Mouse (Mus musculus) forebrain, embryonic 10.5 days (tissue): ENCODE data around the gene Eif2ak1. TPM values are rescaled to one million over a fixed set of nuclear protein-coding genes. Genes with fewer than 3 reads are reported as not detected.

Experiments
- DNase-seq: peaks from one replicate; pipeline ENCODE4 v3.0.0-alpha.2; 2017; ENCODE audit warnings: low spot score; ENCODE audit errors: extremely low spot score
- H3K27ac ChIP-seq: fragments of 300-500 bp; sonication (generic); 2 replicates; pipeline ENCODE4 v1.5.1; 2016; ENCODE audit warnings: mild to moderate bottlenecking
- H3K27me3 ChIP-seq: fragments of 300-500 bp; sonication (generic); 2 replicates; pipeline ENCODE4 v1.6.1; 2016; ENCODE audit warnings: mild to moderate bottlenecking; ENCODE audit not compliant: poor library complexity, severe bottlenecking
- H3K36me3 ChIP-seq: fragments of 300-500 bp; sonication (generic); replicated peaks from 2 replicates; pipeline ENCODE4 v1.6.1; 2016; ENCODE audit warnings: mild to moderate bottlenecking, moderate library complexity
- H3K4me1 ChIP-seq: fragments of 300-500 bp; sonication (generic); 2 replicates; pipeline ENCODE4 v1.6.1; 2016
- H3K4me3 ChIP-seq: fragments of 300-500 bp; sonication (generic); 2 replicates; pipeline ENCODE4 v1.5.1; 2016; ENCODE audit warnings: mild to moderate bottlenecking, moderate library complexity
- H3K9me3 ChIP-seq: fragments of 300-500 bp; sonication (generic); 2 replicates; pipeline ENCODE4 v1.6.1; 2016; ENCODE audit warnings: mild to moderate bottlenecking, moderate library complexity
- WGBS: fragments of 180-500 bp; shearing (Covaris S2); methylation state at CpG from one replicate; pipeline ENCODE4 v1.1.7; 2016; 5-methylcytosine and 5-hydroxymethylcytosine counted together
- polyA plus RNA-seq: library from polyadenylated mRNA; unstranded; fragments of >200 nt; fragmentation: Nextera tagmentation; extraction: Ambion mirVana; gene quantifications from 2 replicates; pipeline ENCODE4 v1.2.1, GENCODE M21; 2016

Eif2ak1 gene
- polyA plus RNA-seq, 1 experiment from 2014 or later: 46.6 TPM

DNA sequence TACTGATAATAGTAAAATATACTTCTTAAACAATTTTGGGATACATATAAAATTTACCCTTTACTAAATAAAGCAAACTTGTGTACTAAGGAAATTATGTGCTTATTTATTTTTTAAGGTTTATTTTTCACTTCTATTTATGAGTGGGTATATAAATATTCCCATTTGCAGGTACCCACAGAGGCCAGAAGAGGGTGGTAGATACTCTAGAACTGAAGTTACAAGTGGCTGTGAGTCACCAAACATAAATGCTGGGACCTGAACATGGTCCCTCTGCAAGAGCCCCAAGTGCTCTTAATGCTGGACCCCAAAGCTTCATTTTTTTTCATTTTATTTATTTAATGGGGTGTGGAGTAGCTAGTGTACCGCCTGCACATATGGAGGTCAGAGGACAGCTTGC lies 116.3 kb downstream of the Eif2ak1 start:
- 78% methylated on average over 1 of the region's 1 CpGs for WGBS
- Histone ChIP-seq H3K9me3 (no peaks in the 10 kb centered on the region), H3K27me3 (no peaks in the 10 kb centered on the region), H3K4me1 (peaks cover 12% of the 10 kb centered on the region), H3K4me3 (no peak overlapping the region), H3K27ac (no peak overlapping the region), H3K36me3 (peaks cover 36% of the 10 kb centered on the region)
- DNase-seq: no peak

DNA sequence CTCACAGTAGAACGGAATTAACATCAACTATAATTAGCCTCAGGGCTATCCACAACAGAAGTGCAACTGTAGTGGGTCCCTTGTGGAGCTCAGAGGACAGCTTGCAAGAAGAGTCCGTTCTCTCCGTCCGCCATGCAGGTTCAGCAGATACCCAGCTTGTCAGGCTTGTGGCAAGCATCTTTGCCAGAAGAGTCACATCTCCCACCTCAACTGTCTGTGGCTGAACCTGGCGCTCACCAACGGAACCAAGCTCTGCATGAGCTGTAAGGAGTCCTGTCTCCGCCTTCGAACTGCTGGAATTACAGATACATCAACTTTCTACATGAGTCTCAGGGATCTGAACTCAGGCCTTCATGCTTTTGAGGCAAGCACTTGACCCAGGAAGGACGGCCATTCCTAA lies 118.6 kb downstream of the Eif2ak1 start:
- Histone ChIP-seq H3K4me1 (peaks cover 12% of the 10 kb centered on the region), H3K9me3 (no peaks in the 10 kb centered on the region)

DNA sequence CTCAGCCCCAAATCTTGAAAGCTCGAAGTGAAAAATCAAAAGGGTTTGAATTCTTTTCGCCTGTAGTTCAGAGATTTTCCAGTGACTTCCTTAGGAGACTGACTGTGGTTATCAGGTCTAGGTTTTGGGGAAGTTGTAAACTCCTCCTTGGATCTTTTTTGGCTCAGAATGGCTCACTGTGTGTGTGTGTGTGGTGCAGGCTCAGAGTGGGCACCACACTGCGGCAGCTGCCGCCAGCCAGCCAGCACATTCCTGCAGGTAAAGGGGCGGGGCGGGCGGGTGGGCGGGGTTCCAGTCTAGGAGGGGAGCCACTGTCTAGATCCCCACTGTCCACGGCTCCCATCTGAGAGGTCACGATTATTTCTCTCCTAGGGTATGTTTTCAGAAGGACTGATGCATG lies 124.0 kb downstream of the Eif2ak1 start:
- Histone ChIP-seq H3K27ac (no peak overlapping the region), H3K27me3 (no peaks in the 10 kb centered on the region), H3K4me1 (peaks cover 4% of the 10 kb centered on the region; the same call in 1 of the 2 replicates), H3K4me3 (no peak overlapping the region), H3K9me3 (peaks cover 5% of the 10 kb centered on the region; the same call in 1 of the 2 replicates), H3K36me3 (no peaks in the 10 kb centered on the region)
- no peak for DNase-seq
- WGBS: 20% methylated on average over 10 of the region's 10 CpGs

More for the DNA sequence above, 118.6 kb downstream of the Eif2ak1 start:
- Histone ChIP-seq H3K36me3 (peaks cover 13% of the 10 kb centered on the region), H3K4me3 (no peak overlapping the region), H3K27ac (no peak overlapping the region), H3K27me3 (no peaks in the 10 kb centered on the region)
- 88% methylated on average over 9 of the region's 9 CpGs for whole genome bisulfite sequencing
- DNase-seq: no peak

GRCm38 (mm10) chr5:143943231-143944125 lies 125.9 kb downstream of the Eif2ak1 start:
- 93% methylated on average over 14 of the region's 14 CpGs for WGBS

GRCm38 (mm10) chr5:143948361-143948760 lies 130.8 kb downstream of the Eif2ak1 start:
- DNase-seq: no peak
- Histone ChIP-seq H3K36me3 (no peaks in the 10 kb centered on the region), H3K9me3 (peaks cover 5% of the 10 kb centered on the region; the same call in 1 of the 2 replicates), H3K4me1 (no peaks in the 10 kb centered on the region), H3K27ac (no peak overlapping the region), H3K27me3 (no peaks in the 10 kb centered on the region), H3K4me3 (no peak overlapping the region)
- 91% methylated on average over 12 of the region's 12 CpGs for WGBS

More at GRCm38 (mm10) chr5:143943231-143944125, 125.9 kb downstream of the Eif2ak1 start:
- H3K27ac ChIP-seq: no peak overlapping the region
- no peak for DNase-seq
- H3K27me3 ChIP-seq: no peaks in the 10 kb centered on the region
- H3K4me3 ChIP-seq: no peak overlapping the region
- peaks cover 4% of the 10 kb centered on the region; the same call in 1 of the 2 replicates for H3K4me1 ChIP-seq
- no peaks in the 10 kb centered on the region for H3K36me3 ChIP-seq
- H3K9me3 ChIP-seq: peaks cover 5% of the 10 kb centered on the region; the same call in 1 of the 2 replicates

DNA sequence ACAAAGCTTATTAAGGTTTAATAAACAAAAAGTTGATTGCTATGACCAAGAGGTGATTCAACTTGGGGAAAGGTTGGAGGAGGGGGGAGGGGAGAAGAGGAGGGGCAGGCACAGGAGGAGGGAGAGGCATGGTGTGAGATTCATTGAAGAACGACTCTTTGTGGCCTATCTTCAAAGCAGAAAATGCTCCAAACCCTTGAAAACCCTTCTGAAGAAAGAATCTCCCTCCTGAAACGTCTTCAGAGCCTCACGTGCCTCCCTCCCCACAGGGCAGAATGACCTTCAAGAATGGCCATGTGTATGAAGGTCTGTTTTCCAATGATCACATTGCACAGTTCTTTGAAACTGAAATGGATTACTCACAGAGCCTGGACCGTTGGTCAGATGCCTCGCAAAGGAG lies 132.4 kb downstream of the Eif2ak1 start:
- H3K36me3 ChIP-seq: no peaks in the 10 kb centered on the region
- no peak overlapping the region for H3K27ac ChIP-seq
- H3K4me3 ChIP-seq: no peak overlapping the region
- no peak for DNase-seq
- no peaks in the 10 kb centered on the region for H3K4me1 ChIP-seq
- H3K9me3 ChIP-seq: peaks cover 2% of the 10 kb centered on the region; the same call in 1 of the 2 replicates
- 51% methylated on average over 5 of the region's 5 CpGs for WGBS
- no peaks in the 10 kb centered on the region for H3K27me3 ChIP-seq

Other genes with a start within 250 kb of the Eif2ak1 start
- 31.2 and 31.6 TPM in 2 replicates for gene Cyth3, start 195.3 kb upstream of the Eif2ak1 start, polyA plus RNA-seq
- 29.1 and 29.8 TPM in 2 replicates for gene Usp42, start 85.5 kb upstream of the Eif2ak1 start, polyA plus RNA-seq
- 0.31 and 0.36 TPM in 2 replicates for gene Ankrd61, start 79.9 kb downstream of the Eif2ak1 start, polyA plus RNA-seq
- gene Aimp2, start 92.1 kb downstream of the Eif2ak1 start, polyA plus RNA-seq: 141 TPM in 2 replicates
- gene Pms2, start 92.2 kb downstream of the Eif2ak1 start, polyA plus RNA-seq: 40.8 and 41.5 TPM in 2 replicates
- gene Gm42421, start 110.4 kb downstream of the Eif2ak1 start, polyA plus RNA-seq: 0.44 and 0.61 TPM in 2 replicates
- gene Rsph10b, start 115.2 kb downstream of the Eif2ak1 start, polyA plus RNA-seq: 0.43 and 0.64 TPM in 2 replicates
- gene Ccz1, start 197.1 kb downstream of the Eif2ak1 start, polyA plus RNA-seq: 104 and 107 TPM in 2 replicates
- not detected in 2 replicates for gene Ocm, start 208.9 kb downstream of the Eif2ak1 start, polyA plus RNA-seq